Mouse (Mus musculus): ENCODE measurements around the gene Epha3.

Epha3 gene

DNA sequence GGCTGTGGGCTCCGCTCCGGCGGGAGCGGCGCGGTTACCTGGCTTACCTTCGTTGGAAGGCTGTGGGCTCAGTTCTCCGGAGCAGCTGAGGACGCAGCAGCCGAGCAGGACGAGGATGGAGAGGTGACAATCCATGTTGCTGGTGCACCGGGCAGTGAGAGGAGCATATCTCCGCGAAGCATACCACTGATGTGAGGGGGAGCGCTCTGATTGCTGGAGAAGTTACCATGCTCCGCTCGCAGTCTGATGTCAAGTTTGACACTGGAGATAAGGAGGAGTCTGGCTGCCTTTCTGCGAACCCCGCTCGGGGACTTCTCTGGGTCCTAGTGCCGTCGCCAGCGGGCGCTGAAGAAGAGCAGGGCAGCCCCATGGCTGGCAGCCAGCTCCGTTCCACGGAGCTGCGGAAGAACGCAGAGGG is at the start of gene Epha3:
Gene Epha3 (minus strand): TSS at position 263 of the 418 bp plus-strand sequence.
- peak; percentile 59 for DNase-seq

DNA sequence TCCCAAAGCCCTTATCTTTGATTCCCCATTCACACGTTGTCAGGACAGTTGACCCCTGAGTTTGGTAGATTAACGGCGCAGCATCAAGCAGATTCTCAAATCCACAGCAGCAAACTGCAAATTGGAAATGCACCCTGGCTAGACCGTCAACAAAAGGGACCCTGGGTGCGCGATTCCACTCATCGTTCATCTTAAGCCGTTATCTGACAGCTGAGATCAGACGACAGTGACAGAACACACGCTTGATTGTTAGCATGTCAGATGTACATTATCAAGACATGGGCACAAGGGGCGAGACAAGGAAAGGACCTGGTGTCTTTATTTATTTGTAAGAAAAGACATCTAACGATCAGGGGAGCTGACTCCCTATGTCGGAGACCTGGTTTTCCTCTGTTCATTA is 39.5 kb upstream of the Epha3 start:
- no peak for DNase-seq

GRCm38 (mm10) chr16:63881190-63881589 is 17.2 kb upstream of the Epha3 start:
- no peak for DNase-seq

DNA sequence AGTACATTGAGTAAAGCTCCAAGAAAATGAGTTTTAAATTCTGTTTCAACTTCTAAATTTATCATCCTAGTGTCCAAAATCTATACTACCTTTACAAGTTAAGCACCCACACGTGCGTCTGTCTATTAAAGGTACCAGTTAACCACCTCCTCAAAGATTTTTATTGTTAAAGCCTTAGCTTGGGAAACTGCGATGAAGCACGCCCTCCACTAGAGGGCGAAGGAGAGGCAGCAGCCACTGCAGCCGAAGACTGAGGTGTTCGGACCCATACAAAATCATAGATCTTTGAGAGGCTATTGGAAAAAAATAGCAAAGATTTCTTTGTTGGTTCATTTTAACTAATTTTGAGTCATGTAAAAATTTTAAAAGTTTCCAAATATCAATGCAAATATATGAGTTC is 8.3 kb upstream of the Epha3 start:
- DNase-seq, result peak; percentile 22

DNA sequence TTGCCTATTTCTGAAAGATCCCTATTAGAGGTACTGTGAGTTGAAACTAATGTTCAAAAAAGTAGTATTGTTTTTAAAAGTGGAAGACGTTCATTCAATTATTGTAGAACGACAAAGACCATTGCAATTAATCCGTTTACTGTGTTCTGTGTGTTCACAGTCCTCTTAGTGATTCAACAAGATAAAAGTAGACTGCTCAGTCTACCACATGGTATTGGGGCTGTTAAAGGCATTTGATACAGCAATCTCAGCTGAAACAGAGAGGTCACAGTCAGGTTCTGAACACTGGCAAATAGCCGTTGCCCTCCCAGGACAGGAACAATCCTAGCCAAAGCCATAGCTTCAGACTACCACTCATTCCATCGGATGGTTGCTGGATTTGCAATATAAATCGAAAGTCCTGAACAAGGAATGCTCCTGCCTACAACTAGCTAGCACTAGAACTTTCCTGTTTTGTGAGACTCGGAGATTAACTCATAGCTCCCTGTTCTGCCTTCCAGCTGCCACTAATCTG is 545 bp upstream of the Epha3 start:
- no peak for DNase-seq

GRCm38 (mm10) chr16:63863181-63863580 is 794 bp downstream of the Epha3 start:
- DNase-seq, result peak; percentile 3

GRCm38 (mm10) chr16:63857561-63857960 is 6.4 kb downstream of the Epha3 start:
- no peak for DNase-seq

DNA sequence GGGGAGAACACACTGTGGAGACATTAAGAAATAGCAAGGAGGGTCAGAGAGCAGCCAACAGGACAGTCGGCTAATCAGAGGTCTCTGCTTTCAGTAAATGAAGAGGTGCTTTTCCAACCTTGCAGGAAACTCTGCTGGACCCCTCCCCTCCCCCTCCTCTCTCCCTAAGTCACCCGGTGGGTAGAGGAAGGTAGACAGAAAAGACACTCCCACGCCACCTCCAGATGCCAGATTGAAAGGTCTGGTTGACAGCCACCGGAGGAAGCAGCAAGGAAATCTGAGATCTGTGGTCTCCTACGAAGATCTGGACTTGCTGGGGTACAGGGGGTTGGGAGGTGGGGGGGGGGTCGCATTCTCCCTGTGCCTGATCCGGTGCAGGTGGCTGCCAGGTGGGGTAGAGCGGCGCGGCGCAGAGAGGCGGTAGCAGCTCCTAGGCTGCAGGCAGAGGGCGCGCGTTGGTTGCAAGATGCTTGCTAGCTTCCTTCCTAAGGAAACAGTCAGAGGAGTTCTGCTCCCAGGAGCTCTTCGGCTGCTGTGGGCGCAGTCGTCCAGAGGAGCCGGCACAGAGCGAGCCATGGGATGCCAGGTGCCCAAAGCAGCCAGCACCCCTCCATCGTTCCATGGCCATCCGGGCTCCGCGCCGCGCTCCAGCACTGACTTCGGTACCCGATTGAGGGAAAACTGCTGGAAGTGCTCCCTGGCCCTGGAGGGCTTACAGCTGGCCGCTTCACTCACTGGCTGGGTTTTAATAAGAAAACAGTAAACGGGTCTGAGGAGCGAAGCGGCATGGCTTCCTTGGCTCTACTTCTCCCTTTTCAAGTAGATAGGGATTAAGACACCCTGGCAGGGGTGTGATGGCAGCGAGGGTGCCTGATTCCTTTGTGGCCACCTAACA is 7.1 kb downstream of the Epha3 start:
- peak; percentile 61 for DNase-seq

GRCm38 (mm10) chr16:63850297-63850696 is 13.7 kb downstream of the Epha3 start:
- DNase-seq, result no peak

- DNase-seq, result no peak
These were observed 21.1 kb downstream of the Epha3 start for GRCm38 (mm10) chr16:63842911-63843310.

DNA sequence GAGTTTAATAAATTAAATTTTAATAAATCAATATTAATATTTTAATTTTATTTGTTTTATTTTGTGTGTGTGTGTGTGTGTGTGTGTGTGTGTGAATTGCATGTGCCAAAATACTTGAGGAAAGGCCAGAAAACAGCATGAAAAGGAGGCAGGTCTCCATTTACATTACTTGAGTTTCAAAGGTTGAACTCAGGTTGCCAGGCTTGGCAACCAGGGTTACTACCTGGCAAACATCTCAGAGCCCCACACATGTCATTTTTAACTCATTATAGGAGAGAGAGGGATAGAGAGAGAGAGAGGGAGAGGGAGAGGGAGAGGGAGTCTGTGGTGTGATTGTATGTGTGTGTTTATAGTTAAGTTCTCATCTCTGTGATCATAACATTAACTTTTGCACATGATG is 26.5 kb downstream of the Epha3 start:
- no peak for DNase-seq

DNA sequence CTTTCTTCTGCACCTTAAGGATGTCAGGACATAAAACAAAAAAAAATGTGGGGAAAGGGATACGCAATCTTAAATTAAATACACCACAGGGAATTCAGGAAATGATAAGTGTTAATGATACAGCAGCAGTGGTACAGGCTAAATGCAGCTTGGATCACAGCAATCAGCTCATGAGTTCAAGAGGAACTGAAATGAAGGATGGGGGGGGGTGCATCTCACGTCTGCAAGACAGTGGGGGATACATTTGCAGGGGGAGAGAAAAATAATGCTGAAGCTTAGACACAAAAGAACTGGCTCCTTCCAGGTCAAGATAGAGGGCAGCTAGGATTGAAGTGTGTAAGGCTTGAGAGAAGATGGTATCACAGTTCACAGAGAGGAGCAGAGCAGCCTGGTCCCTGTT is 42.8 kb downstream of the Epha3 start:
- no peak for DNase-seq

GRCm38 (mm10) chr16:63817606-63818005 is 46.4 kb downstream of the Epha3 start:
- DNase-seq, result no peak

DNA sequence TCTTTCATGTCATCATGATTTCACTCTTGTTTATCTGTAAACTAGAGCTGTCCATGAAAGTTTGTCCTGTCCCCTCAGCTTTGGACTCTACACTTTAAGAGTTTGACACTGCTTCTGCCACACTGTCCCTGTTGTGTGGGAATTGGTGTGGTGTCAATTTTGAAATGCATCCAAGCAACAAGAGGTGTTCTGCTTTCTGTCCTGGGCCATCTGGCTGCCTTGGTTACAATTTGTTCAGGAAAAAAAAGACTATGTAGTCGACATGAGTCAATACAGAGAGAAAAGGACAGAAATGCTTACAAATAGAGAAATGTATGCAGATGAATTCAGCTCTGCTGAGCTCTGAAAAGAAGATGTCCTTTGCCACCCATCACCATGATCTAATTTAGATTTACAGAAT is 47.3 kb downstream of the Epha3 start:
- no peak for DNase-seq

- no peak for DNase-seq
These were observed 54.1 kb downstream of the Epha3 start for GRCm38 (mm10) chr16:63809871-63810270.

GRCm38 (mm10) chr16:63808991-63809390 is 55.0 kb downstream of the Epha3 start:
- DNase-seq, result no peak

GRCm38 (mm10) chr16:63806437-63807129 is 57.4 kb downstream of the Epha3 start:
- DNase-seq, result no peak

GRCm38 (mm10) chr16:63806025-63806424 is 58.0 kb downstream of the Epha3 start:
- DNase-seq, result no peak

DNA sequence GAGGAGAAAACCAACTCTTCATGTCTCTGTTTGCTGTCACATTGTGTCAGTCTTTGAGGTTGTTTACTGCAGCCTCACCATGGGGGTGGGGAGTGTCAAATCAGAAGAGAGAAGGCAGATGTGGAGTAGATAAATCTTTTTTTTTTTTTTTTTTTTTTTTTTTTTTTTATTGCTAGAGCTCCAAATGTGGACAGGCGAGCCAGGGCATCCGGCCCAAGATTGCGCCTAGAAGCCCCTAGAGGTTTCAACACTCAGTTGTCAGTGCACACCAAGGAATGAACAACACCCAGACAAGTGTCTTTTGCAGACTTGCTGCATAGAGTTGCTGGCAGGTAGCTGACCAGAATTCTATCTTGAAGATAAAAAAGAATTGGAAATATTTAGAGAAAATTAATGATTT is 62.5 kb downstream of the Epha3 start:
- no peak for DNase-seq

GRCm38 (mm10) chr16:63798341-63798740 is 65.6 kb downstream of the Epha3 start:
- no peak for DNase-seq

GRCm38 (mm10) chr16:63794292-63794691 is 69.7 kb downstream of the Epha3 start:
- DNase-seq, result no peak

- DNase-seq, result no peak
These were observed 70.2 kb downstream of the Epha3 start for GRCm38 (mm10) chr16:63793805-63794204.

- DNase-seq, result no peak
These were observed 71.9 kb downstream of the Epha3 start for GRCm38 (mm10) chr16:63792084-63792483.

- DNase-seq, result no peak
These were observed 80.4 kb downstream of the Epha3 start for GRCm38 (mm10) chr16:63783544-63783943.
